ENCODE assay signal across 9 mouse cellular contexts in genomic region chr1:135789815-135790214, GRCm38 (mm10). TPM values are rescaled to one million over a fixed set of nuclear protein-coding genes. Genes with fewer than 3 reads are reported as not detected.
DNase-seq lines count a peak whose midpoint lies in the region; ATAC-seq and TF ChIP-seq lines count a peak whose summit lies in the region.
"Had no signal": no experiment of that assay in that cellular context is flagged by ENCODE, and none has a peak within 500 bp of the region (broad histone marks: within the 10 kb centered on the region; RNA-seq: fewer than 3 reads in every experiment).

No protein-coding gene starts in this region.

- TF ChIP-seq POLR2A in heart, adult 2 months (IDR thresholded peaks at IDR 0.05; ENCODE audit: insufficient read depth, low read depth, low read length), result no peak
- TF ChIP-seq POLR2A in testis, adult 2 months (IDR thresholded peaks at IDR 0.05; ENCODE audit: control insufficient read depth, low read depth, low read length), result no peak

- H3K27me3 ChIP-seq in heart, adult 2 months (ENCODE audit: control insufficient read depth, insufficient read depth, low read length), result no peaks in the 10 kb centered on the region
- H3K27me3 ChIP-seq in forebrain, embryonic 14.5 days (replicated peaks; ENCODE audit: control insufficient read depth, insufficient read depth, low read length), result no peaks in the 10 kb centered on the region
- H3K27me3 ChIP-seq in midbrain, embryonic 13.5 days, result peaks cover 15% of the 10 kb centered on the region; the same call in 1 of the 2 replicates
- H3K27me3 ChIP-seq in testis, adult 2 months (ENCODE audit: control insufficient read depth, insufficient read depth, low read length), result no peaks in the 10 kb centered on the region

- H3K4me2 ChIP-seq in forebrain, embryonic 14.5 days (ENCODE audit: low read length), result no peak overlapping the region
- H3K4me2 ChIP-seq in midbrain, embryonic 13.5 days (replicated peaks), result no peak overlapping the region
- H3K4me2 ChIP-seq: limb, embryonic 12.5 days had no signal

- ATAC-seq in forebrain, embryonic 14.5 days, result peak; percentile 40; the same call in 1 of the 2 replicates
- ATAC-seq in midbrain, embryonic 13.5 days, result peak; percentile 12; the same call in 1 of the 2 replicates

- no peaks in the 10 kb centered on the region for H3K79me2 ChIP-seq in heart, adult 2 months (replicated peaks; ENCODE audit: control insufficient read depth, insufficient read depth, low read length)

- no peak overlapping the region for H3K9ac ChIP-seq in heart, adult 2 months (ENCODE audit: low read depth, low read length)
- H3K9ac ChIP-seq in forebrain, embryonic 14.5 days (ENCODE audit: low read length), result no peak overlapping the region
- no peak overlapping the region for H3K9ac ChIP-seq in midbrain, embryonic 13.5 days (replicated peaks)
- H3K9ac ChIP-seq: limb, embryonic 12.5 days had no signal

- TF ChIP-seq CTCF in heart, adult 2 months (IDR thresholded peaks at IDR 0.05), result peak; percentile 97
- peak; percentile 95 for TF ChIP-seq CTCF in layer of hippocampus, adult 2 months (conservative IDR thresholded peaks at IDR 0.05)
- peak; percentile 75; the same call in 1 of the 2 replicates for TF ChIP-seq CTCF in testis, adult 2 months (IDR thresholded peaks at IDR 0.05; ENCODE audit: control insufficient read depth, insufficient read depth, insufficient replicate concordance, low read depth, low read length)

- H3K27ac ChIP-seq in heart, adult 2 months, result no peak overlapping the region
- no peak overlapping the region for H3K27ac ChIP-seq in forebrain, embryonic 14.5 days (ENCODE audit: low read depth, low read length)
- no peak overlapping the region for H3K27ac ChIP-seq in layer of hippocampus, adult 2 months
- H3K27ac ChIP-seq in midbrain, embryonic 13.5 days, result no peak overlapping the region
- H3K27ac ChIP-seq in testis, adult 2 months (ENCODE audit: control insufficient read depth, insufficient read depth, low read depth, low read length), result no peak overlapping the region
- H3K27ac ChIP-seq: limb, embryonic 12.5 days had no signal

- peaks cover 6% of the 10 kb centered on the region; the same call in 1 of the 2 replicates for H3K4me1 ChIP-seq in heart, adult 2 months (ENCODE audit: control insufficient read depth, insufficient read depth, low read length)
- 0 out of 2 replicates have a peak, but pooled peaks cover 3% of the 10 kb centered on the region for H3K4me1 ChIP-seq in forebrain, embryonic 14.5 days (ENCODE audit: control insufficient read depth, insufficient read depth, low read length)
- peaks cover 15% of the 10 kb centered on the region for H3K4me1 ChIP-seq in midbrain, embryonic 13.5 days (replicated peaks)
- peaks cover 11% of the 10 kb centered on the region for H3K4me1 ChIP-seq in testis, adult 2 months (ENCODE audit: control insufficient read depth, insufficient read depth, low read length)

- peak; percentile 59 to 79 for DNase-seq in heart, adult 2 months
- DNase-seq in heart, postnatal 25 days (ENCODE audit: low spot score), result no peak
- peak; percentile 74 for DNase-seq in CD4-positive helper T cell, adult 2 months (ENCODE audit: low read depth, low spot score)
- peak; percentile 37 to 64 for DNase-seq in adrenal gland, postnatal 4 days (ENCODE audit: low spot score in 2 of 2)
- peak; percentile 77 for DNase-seq in forebrain, embryonic 14.5 days (ENCODE audit: low spot score)
- peak in 1 of 2 experiments; percentile 79 for DNase-seq in layer of hippocampus, adult 2 months (ENCODE audit: low spot score in 2 of 2)

- WGBS in heart, adult 2 months, result 11% methylated on average over 5 of the region's 5 CpGs
- 8% methylated on average over 5 of the region's 5 CpGs for WGBS in forebrain, embryonic 14.5 days
- WGBS in midbrain, embryonic 13.5 days, result 9% methylated on average over 5 of the region's 5 CpGs

- no peaks in the 10 kb centered on the region for H3K9me3 ChIP-seq in forebrain, embryonic 14.5 days (replicated peaks; ENCODE audit: control insufficient read depth, low read length)
- no peaks in the 10 kb centered on the region for H3K9me3 ChIP-seq in midbrain, embryonic 13.5 days
- H3K9me3 ChIP-seq: limb, embryonic 12.5 days had no signal

- H3K36me3 ChIP-seq in heart, adult 2 months (ENCODE audit: control insufficient read depth, insufficient read depth, low read length), result no peaks in the 10 kb centered on the region
- no peaks in the 10 kb centered on the region for H3K36me3 ChIP-seq in forebrain, embryonic 14.5 days (ENCODE audit: control insufficient read depth, insufficient read depth, low read length)
- H3K36me3 ChIP-seq in midbrain, embryonic 13.5 days, result no peaks in the 10 kb centered on the region
- no peaks in the 10 kb centered on the region for H3K36me3 ChIP-seq in testis, adult 2 months (ENCODE audit: control insufficient read depth, insufficient read depth, low read length)
- H3K36me3 ChIP-seq: limb, embryonic 12.5 days had no signal

- H3K4me3 ChIP-seq in heart, adult 2 months, result no peak overlapping the region
- no peak overlapping the region for H3K4me3 ChIP-seq in forebrain, embryonic 14.5 days (ENCODE audit: low read depth, low read length)
- H3K4me3 ChIP-seq in layer of hippocampus, adult 2 months, result no peak overlapping the region
- H3K4me3 ChIP-seq in midbrain, embryonic 13.5 days (replicated peaks), result no peak overlapping the region
- no peak overlapping the region for H3K4me3 ChIP-seq in testis, adult 2 months (ENCODE audit: control insufficient read depth, low read depth, low read length)
- H3K4me3 ChIP-seq: limb, embryonic 12.5 days had no signal

- TF ChIP-seq EP300 in heart, adult 2 months (IDR thresholded peaks at IDR 0.05; ENCODE audit: insufficient read depth, low read depth, low read length), result no peak

- intact Hi-C loops in heart, adult 2 months (cut with DNase I), result no loop called here
- intact Hi-C loops in heart, postnatal 25 days (cut with DNase I), result loop anchor here (2.0 kb wide), 1 partner anchor 71 kb away; no protein-coding TSS in a partner anchor

RNA-seq across cellular contexts. Expression of gene Tnni1, which starts 10.6 kb away (rescaled TPM):
- 1 to 10 TPM in 1 of 2 experiments, under 1 TPM in 1; 0.84 to 1.1 TPM for total RNA-seq in heart, adult 2 months (2021)
- polyA plus RNA-seq in heart, adult 2 months (2012; rRNA removed), result 1.3 and 2.5 TPM in 2 replicates
- 1 to 10 TPM; 2.0 to 2.3 TPM for total RNA-seq in heart, postnatal 25 days (2021)
- 10 to 100 TPM in 1 of 2 experiments, 1 to 10 TPM in 1; 4.4 to 13.1 TPM for total RNA-seq in adrenal gland, postnatal 4 days (2021)
- 0.39 TPM in 1 of 2 replicates, not detected in the other for polyA plus RNA-seq in forebrain, embryonic 14.5 days (2014; fragmentation: Nextera tagmentation; extraction: Ambion mirVana)
- total RNA-seq in layer of hippocampus, adult 2 months (2021), result 1 to 10 TPM; 2.9 to 3.2 TPM
- polyA plus RNA-seq in midbrain, embryonic 13.5 days (2015; fragmentation: Nextera tagmentation; extraction: Ambion mirVana), result 0.20 and 0.34 TPM in 2 replicates
- 0.79 and 0.99 TPM in 2 replicates for polyA plus RNA-seq in testis, adult 2 months (2012; rRNA removed)

RNA-seq across cellular contexts. Expression of gene Phlda3, which starts 23.9 kb away (rescaled TPM):
- total RNA-seq in heart, adult 2 months (2021), result 10 to 100 TPM in 1 of 2 experiments, 1 to 10 TPM in 1; 8.4 to 11.5 TPM
- 23.3 and 36.8 TPM in 2 replicates for polyA plus RNA-seq in heart, adult 2 months (2012; rRNA removed)
- total RNA-seq in heart, postnatal 25 days (2021), result 10 to 100 TPM; 12.9 to 14.6 TPM
- total RNA-seq in adrenal gland, postnatal 4 days (2021), result 10 to 100 TPM; 25.1 to 33.6 TPM
- polyA plus RNA-seq in forebrain, embryonic 14.5 days (2014; fragmentation: Nextera tagmentation; extraction: Ambion mirVana), result 16.4 and 17.4 TPM in 2 replicates
- total RNA-seq in layer of hippocampus, adult 2 months (2021), result 10 to 100 TPM; 11.8 to 12.1 TPM
- 12.5 and 14.8 TPM in 2 replicates for polyA plus RNA-seq in midbrain, embryonic 13.5 days (2015; fragmentation: Nextera tagmentation; extraction: Ambion mirVana)
- 3.2 and 5.4 TPM in 2 replicates for polyA plus RNA-seq in testis, adult 2 months (2012; rRNA removed)

RNA-seq across cellular contexts. Expression of gene Lad1, which starts 28.6 kb away (rescaled TPM):
- 1 to 10 TPM; 7.2 to 7.3 TPM for total RNA-seq in heart, adult 2 months (2021)
- 13.2 and 16.2 TPM in 2 replicates for polyA plus RNA-seq in heart, adult 2 months (2012; rRNA removed)
- total RNA-seq in heart, postnatal 25 days (2021), result 1 to 10 TPM; 5.6 to 6.0 TPM
- total RNA-seq in adrenal gland, postnatal 4 days (2021), result 1 to 10 TPM in 1 of 2 experiments, under 1 TPM in 1; 0.25 to 5.5 TPM
- polyA plus RNA-seq in forebrain, embryonic 14.5 days (2014; fragmentation: Nextera tagmentation; extraction: Ambion mirVana), result 0.19 and 0.24 TPM in 2 replicates
- total RNA-seq in layer of hippocampus, adult 2 months (2021), result 1 to 10 TPM in 1 of 2 experiments, under 1 TPM in 1; 0.97 to 1.3 TPM
- 0.36 and 0.37 TPM in 2 replicates for polyA plus RNA-seq in midbrain, embryonic 13.5 days (2015; fragmentation: Nextera tagmentation; extraction: Ambion mirVana)
- 0.15 and 1.2 TPM in 2 replicates for polyA plus RNA-seq in testis, adult 2 months (2012; rRNA removed)

RNA-seq across cellular contexts. Expression of gene Tnnt2, which starts 46.3 kb away (rescaled TPM):
- 1,000 to 10,000 TPM; 8,290 to 9,301 TPM for total RNA-seq in heart, adult 2 months (2021)
- polyA plus RNA-seq in heart, adult 2 months (2012; rRNA removed), result 3,392 and 4,661 TPM in 2 replicates
- 1,000 to 10,000 TPM; 8,717 to 8,772 TPM for total RNA-seq in heart, postnatal 25 days (2021)
- 1 to 10 TPM; 2.4 to 4.2 TPM for total RNA-seq in adrenal gland, postnatal 4 days (2021)
- 0.37 and 0.62 TPM in 2 replicates for polyA plus RNA-seq in forebrain, embryonic 14.5 days (2014; fragmentation: Nextera tagmentation; extraction: Ambion mirVana)
- total RNA-seq in layer of hippocampus, adult 2 months (2021), result 1 to 10 TPM; 1.4 to 1.6 TPM
- polyA plus RNA-seq in midbrain, embryonic 13.5 days (2015; fragmentation: Nextera tagmentation; extraction: Ambion mirVana), result 0.26 and 0.55 TPM in 2 replicates
- polyA plus RNA-seq in testis, adult 2 months (2012; rRNA removed), result 2.2 and 2.3 TPM in 2 replicates
